In genomic region chr19:37078571-37078970, GRCm38 (mm10) we compare ENCODE assay signal across 13 mouse cellular contexts.
A peak's percentile ranks its signal among the peaks of the same experiment; 100 is the strongest.
DNase-seq lines count a peak whose midpoint lies in the region; ATAC-seq and TF ChIP-seq lines count a peak whose summit lies in the region.
"Had no signal": no experiment of that assay in that cellular context is flagged by ENCODE, and none has a peak within 500 bp of the region (broad histone marks: within the 10 kb centered on the region; RNA-seq: fewer than 3 reads in every experiment).

No protein-coding gene starts in this region.

- no peaks in the 10 kb centered on the region for H3K36me3 ChIP-seq in heart, embryonic 13.5 days
- H3K36me3 ChIP-seq in midbrain, embryonic 10.5 days, result no peaks in the 10 kb centered on the region
- H3K36me3 ChIP-seq: embryonic facial prominence, embryonic 13.5 days; midbrain, embryonic 13.5 days had no signal

- no peak overlapping the region for H3K4me3 ChIP-seq in heart, embryonic 13.5 days
- H3K4me3 ChIP-seq in olfactory bulb, adult 2 months (ENCODE audit: insufficient read depth, low read depth, low read length), result no peak overlapping the region
- H3K4me3 ChIP-seq in midbrain, embryonic 10.5 days, result no peak overlapping the region
- H3K4me3 ChIP-seq: embryonic facial prominence, embryonic 13.5 days; midbrain, embryonic 13.5 days had no signal

- H3K4me2 ChIP-seq in heart, embryonic 13.5 days, result peak overlapping the region; percentile 26; the same call in 1 of the 2 replicates
- H3K4me2 ChIP-seq: embryonic facial prominence, embryonic 13.5 days; midbrain, embryonic 13.5 days had no signal

- H3K9me3 ChIP-seq in heart, embryonic 13.5 days, result no peaks in the 10 kb centered on the region
- H3K9me3 ChIP-seq in midbrain, embryonic 10.5 days (replicated peaks), result no peaks in the 10 kb centered on the region
- H3K9me3 ChIP-seq: embryonic facial prominence, embryonic 13.5 days; midbrain, embryonic 13.5 days had no signal

- H3K27me3 ChIP-seq in heart, embryonic 13.5 days (replicated peaks), result no peaks in the 10 kb centered on the region
- H3K27me3 ChIP-seq in midbrain, embryonic 10.5 days (ENCODE audit: low read depth, poor library complexity, severe bottlenecking), result no peaks in the 10 kb centered on the region
- H3K27me3 ChIP-seq: embryonic facial prominence, embryonic 13.5 days; midbrain, embryonic 13.5 days had no signal

- no peak for TF ChIP-seq CTCF in olfactory bulb, adult 2 months (IDR thresholded peaks at IDR 0.05; ENCODE audit: insufficient read depth, low read depth, low read length)

- peaks cover 68% of the 10 kb centered on the region for H3K4me1 ChIP-seq in heart, embryonic 13.5 days
- H3K4me1 ChIP-seq in olfactory bulb, adult 2 months (ENCODE audit: control insufficient read depth, insufficient read depth, low read length), result peaks cover 28% of the 10 kb centered on the region
- H3K4me1 ChIP-seq in midbrain, embryonic 10.5 days, result no peaks in the 10 kb centered on the region
- H3K4me1 ChIP-seq: embryonic facial prominence, embryonic 13.5 days had no signal

- WGBS in heart, embryonic 13.5 days, result 52% methylated on average over 1 of the region's 1 CpGs
- WGBS in olfactory bulb, adult 2 months, result 92% methylated on average over 1 of the region's 1 CpGs
- WGBS in midbrain, embryonic 10.5 days, result 94% methylated on average over 1 of the region's 1 CpGs

- TF ChIP-seq POLR2A in olfactory bulb, adult 2 months (IDR thresholded peaks at IDR 0.05; ENCODE audit: insufficient read depth, low read depth, low read length), result no peak

- peak; percentile 58 for DNase-seq in adrenal gland, adult 2 months
- DNase-seq in adrenal gland, adult 18-20 months (ENCODE audit: low spot score in 2 of 2), result no peak
- DNase-seq in heart, adult 9 months (ENCODE audit: low spot score in 2 of 2), result no peak
- peak; percentile 28 for DNase-seq in lung, postnatal 25 days (ENCODE audit: low spot score)
- DNase-seq in lung, postnatal 10 days, result no peak
- no peak for DNase-seq in midbrain, embryonic 10.5 days (ENCODE audit: low spot score)
- DNase-seq: thymus, postnatal 14 days had no signal

- 0 out of 2 replicates have a peak overlapping the region, but pooled peaks have one; percentile 62 for H3K9ac ChIP-seq in heart, embryonic 13.5 days
- H3K9ac ChIP-seq: embryonic facial prominence, embryonic 13.5 days; liver, embryonic 14.5 days; midbrain, embryonic 13.5 days had no signal

- H3K27ac ChIP-seq in heart, embryonic 13.5 days (replicated peaks), result peak overlapping the region; percentile 68
- H3K27ac ChIP-seq in olfactory bulb, adult 2 months (ENCODE audit: insufficient read depth, low read depth, low read length), result peak overlapping the region; percentile 55
- H3K27ac ChIP-seq in midbrain, embryonic 10.5 days (replicated peaks), result no peak overlapping the region
- H3K27ac ChIP-seq: embryonic facial prominence, embryonic 13.5 days; liver, embryonic 14.5 days; midbrain, embryonic 13.5 days had no signal

- ATAC-seq in heart, embryonic 13.5 days (ENCODE audit: extremely low read depth, insufficient number of reproducible peaks, low FRiP score, low TSS enrichment), result no peak
- ATAC-seq: forebrain, embryonic 14.5 days; midbrain, embryonic 13.5 days had no signal

Comparison
In these comparisons a context has a peak if more than half of its experiments do, and no peak if none do; other contexts are left out.
1. DNase-seq: peak in adrenal gland, adult 2 months (single experiment) and lung, postnatal 25 days (single experiment); none in adrenal gland, adult 18-20 months (0 of 2), heart, adult 9 months (0 of 2), lung, postnatal 10 days (single experiment) and midbrain, embryonic 10.5 days (single experiment).